Mouse (Mus musculus) liver, adult (tissue): ENCODE data around the gene Phlpp1.
A peak's percentile ranks its signal among the peaks of the same experiment; 100 is the strongest.

Experiments
- GATA4 ChIP-seq: IDR thresholded peaks from 2 replicates; pipeline ENCODE4 v1.6.1; 2014; ENCODE audit warnings: mild to moderate bottlenecking, low read length; ENCODE audit not compliant: insufficient replicate concordance

The Phlpp1 gene

GRCm38 (mm10) chr1:106155702-106156101 is 15.8 kb upstream of the Phlpp1 start:
- no peak for TF ChIP-seq GATA4

GRCm38 (mm10) chr1:106157961-106158515 is 13.5 kb upstream of the Phlpp1 start:
- TF ChIP-seq GATA4 = no peak

DNA sequence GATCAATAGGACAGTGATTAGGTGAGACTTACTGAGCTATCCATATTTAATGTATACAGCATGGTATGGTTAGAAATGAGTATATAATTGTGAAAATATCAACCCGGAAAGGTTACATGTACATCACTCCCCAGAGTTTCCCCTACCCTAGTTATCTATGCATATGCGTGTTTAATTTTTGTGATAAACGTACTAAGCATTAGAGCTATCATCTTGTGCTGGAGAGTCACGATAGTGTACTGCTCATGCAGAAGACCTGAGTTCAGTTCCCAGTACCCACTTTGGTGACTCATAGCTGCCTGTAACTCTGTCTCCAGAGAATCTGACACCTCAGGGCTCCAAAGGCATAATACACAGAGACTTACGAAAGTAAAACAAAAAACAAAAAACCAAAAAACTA is 11.9 kb upstream of the Phlpp1 start:
- TF ChIP-seq GATA4 = no peak

- no peak for TF ChIP-seq GATA4
Measured at GRCm38 (mm10) chr1:106160916-106161315, 10.6 kb upstream of the Phlpp1 start.

DNA sequence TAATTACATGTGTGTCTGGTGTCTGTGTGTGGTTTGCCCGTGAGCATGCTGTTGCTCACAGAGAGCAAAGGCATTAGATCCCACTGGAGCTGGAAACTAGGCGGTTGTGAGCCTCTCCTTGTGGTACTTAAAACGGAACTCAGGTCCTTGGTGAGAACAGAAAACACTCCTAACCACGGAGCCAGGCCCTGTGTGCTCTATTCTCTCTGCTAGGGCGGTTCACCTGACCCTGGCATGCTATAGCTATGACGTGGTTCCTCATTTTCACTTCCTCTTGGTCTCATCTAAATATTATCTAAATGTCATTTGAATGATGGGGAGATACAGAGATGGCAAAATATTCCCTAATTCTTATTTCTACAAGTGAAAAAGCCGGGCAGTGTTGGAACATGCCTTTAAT is 9.0 kb upstream of the Phlpp1 start:
- no peak for TF ChIP-seq GATA4

DNA sequence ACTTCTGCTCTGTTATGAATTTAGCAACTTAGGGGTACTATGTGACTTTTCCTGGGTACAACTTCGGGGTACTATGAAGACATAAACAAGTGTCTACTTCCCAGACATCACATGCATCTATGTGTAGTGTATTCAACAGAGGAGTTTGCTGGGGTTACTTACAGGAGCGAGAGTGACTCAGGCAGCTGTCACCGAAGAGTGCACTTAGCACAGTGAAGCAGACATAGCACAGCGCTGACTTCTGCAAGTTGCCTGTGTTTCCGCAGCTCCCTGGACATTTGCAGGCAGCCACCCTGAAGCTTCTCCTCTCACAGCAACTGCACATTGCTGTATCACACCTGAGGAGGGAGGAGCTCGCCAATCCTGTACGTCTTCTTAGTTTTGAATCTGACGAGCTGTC is 8.2 kb upstream of the Phlpp1 start:
- TF ChIP-seq GATA4 = no peak

DNA sequence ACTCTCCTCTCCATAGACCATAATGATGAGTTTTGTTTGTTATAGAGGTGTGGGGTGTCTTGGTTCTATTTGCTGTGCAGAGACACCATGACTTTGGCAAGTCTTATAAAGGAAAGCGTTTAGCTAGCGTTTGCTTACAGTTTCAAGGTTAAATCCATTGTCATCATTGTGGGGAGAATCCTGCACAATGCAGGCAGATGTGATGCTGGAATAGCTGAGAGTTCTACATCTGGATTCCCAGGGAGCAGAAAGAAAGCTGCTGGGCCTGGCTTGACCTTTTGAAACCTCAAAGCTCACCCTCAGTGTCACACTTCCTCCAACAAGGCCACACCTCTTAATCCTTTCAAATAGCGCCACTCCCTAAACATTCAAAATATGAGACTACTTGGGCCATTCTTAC is 7.4 kb upstream of the Phlpp1 start:
- TF ChIP-seq GATA4 = no peak

DNA sequence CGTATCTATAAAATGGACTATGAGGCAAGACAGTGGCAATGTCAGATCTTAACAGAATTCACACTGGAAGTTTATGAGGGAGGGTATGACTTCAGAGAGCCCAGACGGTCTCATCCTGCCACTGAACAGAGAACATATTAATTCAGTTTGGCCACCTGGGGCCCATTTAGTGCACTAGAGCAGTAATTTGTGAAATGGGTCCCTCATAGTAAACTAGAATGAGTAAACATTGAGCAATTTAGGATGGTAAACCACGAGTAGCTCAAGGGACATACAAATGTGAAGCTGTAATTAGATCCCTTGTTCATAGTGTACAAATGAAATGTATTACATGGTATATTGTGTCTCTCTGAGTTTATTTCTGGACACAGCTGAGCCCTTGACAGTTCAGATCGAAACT is 3.6 kb upstream of the Phlpp1 start:
- TF ChIP-seq GATA4 = no peak

DNA sequence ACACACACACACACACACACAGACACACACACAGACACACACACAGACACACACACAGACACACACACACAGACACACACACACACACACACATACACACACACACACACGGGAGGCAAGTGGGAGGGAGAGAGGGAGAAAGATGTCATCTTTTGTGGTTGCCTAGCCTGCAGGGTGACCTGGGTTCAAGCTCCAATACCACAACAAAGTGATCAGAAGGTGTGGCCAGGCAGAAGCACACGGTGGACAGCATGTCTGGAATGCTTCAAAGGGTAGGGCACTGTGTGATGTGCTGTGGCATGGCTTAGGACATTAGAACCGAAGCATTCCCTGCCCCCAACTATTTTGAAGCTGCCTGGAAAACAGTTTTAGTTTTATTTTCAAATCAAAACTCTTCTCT is 2.8 kb upstream of the Phlpp1 start:
- no peak for TF ChIP-seq GATA4

DNA sequence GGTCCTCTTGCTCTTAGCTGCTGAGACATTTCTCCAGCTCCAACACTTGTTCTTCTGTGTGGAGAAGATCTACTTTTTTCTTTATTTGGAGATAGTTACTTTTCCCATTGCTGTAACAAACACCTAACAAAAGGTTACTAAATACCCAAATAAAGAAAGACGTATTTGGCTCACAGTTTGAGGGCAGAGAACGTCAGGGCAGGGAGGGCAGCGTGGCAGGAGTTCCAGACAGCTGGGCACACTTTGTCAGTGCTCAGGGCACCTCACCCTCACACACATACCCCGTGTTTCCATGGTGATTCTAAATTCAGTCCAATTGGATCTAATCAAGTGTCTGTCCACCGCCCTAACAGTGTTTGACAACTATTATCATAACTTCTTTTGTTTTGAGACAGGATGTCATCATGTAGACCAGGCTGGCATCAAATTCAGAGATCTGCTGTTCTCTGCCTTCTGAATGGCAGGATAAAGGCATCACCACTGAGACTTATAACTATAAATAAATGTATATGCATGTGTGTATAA is 1.7 kb upstream of the Phlpp1 start:
- TF ChIP-seq GATA4 = no peak

- TF ChIP-seq GATA4 = no peak
Measured at GRCm38 (mm10) chr1:106172301-106172930, 864 bp downstream of the Phlpp1 start.

- peak; percentile 10; the same call in 1 of the 2 replicates for TF ChIP-seq GATA4
Measured at GRCm38 (mm10) chr1:106172931-106173371, 1.4 kb downstream of the Phlpp1 start.

GRCm38 (mm10) chr1:106173621-106174156 is 2.1 kb downstream of the Phlpp1 start:
- TF ChIP-seq GATA4 = no peak

DNA sequence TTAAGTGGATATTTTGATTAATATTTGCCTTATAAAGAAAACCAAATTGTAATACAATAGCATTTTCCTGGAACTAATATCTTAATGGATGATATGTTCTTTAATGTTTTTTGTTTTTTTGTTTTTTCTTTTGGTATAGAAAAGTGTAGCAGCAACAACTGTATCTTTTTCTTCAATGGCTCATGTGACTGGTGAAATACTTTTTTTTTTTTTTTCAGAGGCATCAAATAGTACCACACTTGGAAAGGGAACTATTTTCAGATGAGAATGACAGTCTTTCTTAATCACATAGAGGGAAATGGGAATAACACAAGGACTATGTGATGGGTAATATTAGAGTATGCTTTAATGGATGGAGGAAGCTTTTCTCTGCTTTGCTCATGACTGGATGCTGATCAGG is 3.0 kb downstream of the Phlpp1 start:
- TF ChIP-seq GATA4 = no peak

- TF ChIP-seq GATA4 = no peak
Measured at GRCm38 (mm10) chr1:106175360-106175759, 3.8 kb downstream of the Phlpp1 start.

DNA sequence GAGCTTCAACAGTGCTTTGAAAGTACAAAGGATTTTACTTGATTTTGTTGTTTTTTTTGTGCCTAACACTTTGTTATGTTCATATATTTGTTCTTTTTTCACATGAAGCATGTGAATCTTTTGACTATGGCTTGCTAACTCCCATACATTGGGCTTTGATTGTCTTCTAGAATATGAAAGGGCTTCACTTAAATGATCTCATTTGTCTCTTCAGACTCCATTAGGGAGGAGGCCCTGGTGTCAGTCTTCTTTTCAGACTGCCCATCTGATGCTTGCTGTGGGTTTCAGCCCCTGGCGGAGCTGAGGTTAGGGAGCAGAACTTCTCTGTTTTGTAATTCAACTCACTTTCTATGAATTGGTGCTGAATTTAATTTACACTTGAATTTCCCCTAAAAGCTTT is 5.2 kb downstream of the Phlpp1 start:
- no peak for TF ChIP-seq GATA4

GRCm38 (mm10) chr1:106177868-106178790 is 6.6 kb downstream of the Phlpp1 start:
- no peak for TF ChIP-seq GATA4
